Mouse (Mus musculus): ENCODE measurements around the gene Zbtb25.

Gene Zbtb25

DNA sequence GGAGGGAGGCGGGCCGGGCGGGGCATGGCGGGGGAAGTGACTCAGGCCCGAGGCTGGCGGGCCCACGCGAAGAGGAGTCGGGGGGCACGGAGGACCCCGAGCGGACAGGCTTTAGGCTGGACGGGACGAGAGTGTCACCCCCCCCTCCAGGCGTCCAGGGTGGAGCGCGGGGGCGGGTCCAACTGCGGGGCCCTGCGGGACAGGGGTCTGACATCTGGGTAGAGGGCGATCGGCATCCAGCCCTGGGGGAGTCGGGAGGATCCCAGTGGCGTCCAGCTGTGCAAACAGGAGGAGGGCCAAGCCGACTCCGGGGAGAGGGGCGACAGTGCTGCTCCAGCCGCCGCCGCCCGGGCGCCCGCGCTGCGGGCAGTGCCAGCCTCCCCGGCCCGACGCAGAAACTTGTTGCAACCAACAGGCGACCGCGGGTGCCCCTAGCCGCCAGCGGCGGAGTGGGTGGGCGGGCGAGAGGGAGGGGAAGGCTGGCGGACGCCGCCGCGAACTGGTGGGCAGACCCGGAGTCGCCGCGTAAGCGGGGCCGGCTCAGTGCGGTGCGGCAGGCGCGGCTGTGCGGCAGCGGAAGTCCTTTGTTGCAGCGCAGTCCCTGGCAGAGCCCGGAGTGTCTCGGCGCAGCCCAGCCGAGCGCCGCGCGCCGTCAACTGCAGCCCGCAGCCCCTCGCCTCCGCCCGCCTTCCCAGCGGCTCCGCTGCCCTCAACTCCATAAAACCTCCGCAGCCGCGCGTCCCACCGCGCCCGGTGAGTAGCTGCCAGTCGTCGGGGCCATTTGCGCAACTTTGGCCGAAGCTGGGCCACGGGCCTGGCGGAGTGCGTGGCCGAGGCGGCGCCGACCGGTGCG lies 802 bp upstream of the Zbtb25 start, which contains the start of gene Zbtb1:
Gene Zbtb1, plus strand, starts transcription at position 289 of the 853 bp plus-strand sequence.
- peak; percentile 86 for DNase-seq (ENCODE audit: low read depth, low spot score)
- H3K27me3 ChIP-seq (ENCODE audit: control insufficient read depth, insufficient read depth, low read length, poor library complexity, severe bottlenecking), result no peaks in the 10 kb centered on the region
- H3K36me3 ChIP-seq (ENCODE audit: control insufficient read depth, insufficient read depth, low read length, poor library complexity, severe bottlenecking), result no peaks in the 10 kb centered on the region

DNA sequence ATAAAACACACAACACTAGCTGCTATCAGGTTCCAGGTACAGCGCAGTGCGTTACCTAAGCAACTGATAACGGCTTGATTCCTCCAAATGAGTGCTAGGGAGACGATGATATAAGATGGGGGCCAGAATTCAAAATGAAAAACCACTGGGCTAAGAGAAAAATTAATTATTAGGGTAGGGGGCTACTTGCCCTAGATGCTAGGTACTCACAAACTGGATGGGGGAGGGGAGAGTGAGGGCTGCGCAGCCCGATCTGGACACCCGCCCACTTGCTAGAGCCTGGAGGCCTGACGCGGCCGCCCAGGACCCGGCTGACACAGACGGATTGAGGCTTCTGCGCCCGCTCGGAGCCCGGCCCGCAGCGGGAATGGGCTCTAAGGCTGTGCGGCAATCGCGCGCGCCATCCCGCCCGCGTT lies 604 bp downstream of the Zbtb25 start:
- DNase-seq (ENCODE audit: low read depth, low spot score), result no peak
- Histone ChIP-seq H3K27me3 (ENCODE audit: control insufficient read depth, insufficient read depth, low read length, poor library complexity, severe bottlenecking) (no peaks in the 10 kb centered on the region), H3K36me3 (ENCODE audit: control insufficient read depth, insufficient read depth, low read length, poor library complexity, severe bottlenecking) (no peaks in the 10 kb centered on the region)

DNA sequence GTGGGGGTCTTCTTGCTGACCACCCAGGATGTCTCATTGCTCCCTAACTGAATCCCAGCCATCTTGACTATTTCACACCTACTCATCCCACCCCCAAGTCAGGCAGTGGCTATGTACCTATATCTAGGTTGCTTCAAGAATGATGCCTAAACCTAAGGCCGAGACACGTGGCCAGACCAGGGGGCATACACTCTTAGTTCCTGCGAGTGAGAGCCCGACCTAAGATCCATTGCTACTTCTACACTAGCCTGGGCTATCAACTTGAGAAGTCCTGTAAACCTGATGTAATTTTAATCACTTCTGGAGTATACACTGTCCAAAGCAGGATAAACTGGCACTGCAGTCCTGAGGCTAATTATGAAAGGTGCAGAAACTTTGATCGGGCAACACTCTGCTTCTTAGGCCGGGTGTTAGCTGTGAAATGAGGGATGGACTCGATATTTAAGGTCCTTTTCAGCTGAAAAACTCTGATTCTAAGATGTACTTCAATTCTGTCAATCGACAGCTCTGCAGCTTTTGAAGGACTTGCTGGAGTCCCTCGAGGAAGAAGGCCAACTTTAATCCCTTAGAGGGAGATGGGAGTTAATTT lies 1.1 kb downstream of the Zbtb25 start:
- DNase-seq (ENCODE audit: low read depth, low spot score), result no peak
- Histone ChIP-seq H3K27me3 (ENCODE audit: control insufficient read depth, insufficient read depth, low read length, poor library complexity, severe bottlenecking) (no peaks in the 10 kb centered on the region), H3K36me3 (ENCODE audit: control insufficient read depth, insufficient read depth, low read length, poor library complexity, severe bottlenecking) (no peaks in the 10 kb centered on the region)

DNA sequence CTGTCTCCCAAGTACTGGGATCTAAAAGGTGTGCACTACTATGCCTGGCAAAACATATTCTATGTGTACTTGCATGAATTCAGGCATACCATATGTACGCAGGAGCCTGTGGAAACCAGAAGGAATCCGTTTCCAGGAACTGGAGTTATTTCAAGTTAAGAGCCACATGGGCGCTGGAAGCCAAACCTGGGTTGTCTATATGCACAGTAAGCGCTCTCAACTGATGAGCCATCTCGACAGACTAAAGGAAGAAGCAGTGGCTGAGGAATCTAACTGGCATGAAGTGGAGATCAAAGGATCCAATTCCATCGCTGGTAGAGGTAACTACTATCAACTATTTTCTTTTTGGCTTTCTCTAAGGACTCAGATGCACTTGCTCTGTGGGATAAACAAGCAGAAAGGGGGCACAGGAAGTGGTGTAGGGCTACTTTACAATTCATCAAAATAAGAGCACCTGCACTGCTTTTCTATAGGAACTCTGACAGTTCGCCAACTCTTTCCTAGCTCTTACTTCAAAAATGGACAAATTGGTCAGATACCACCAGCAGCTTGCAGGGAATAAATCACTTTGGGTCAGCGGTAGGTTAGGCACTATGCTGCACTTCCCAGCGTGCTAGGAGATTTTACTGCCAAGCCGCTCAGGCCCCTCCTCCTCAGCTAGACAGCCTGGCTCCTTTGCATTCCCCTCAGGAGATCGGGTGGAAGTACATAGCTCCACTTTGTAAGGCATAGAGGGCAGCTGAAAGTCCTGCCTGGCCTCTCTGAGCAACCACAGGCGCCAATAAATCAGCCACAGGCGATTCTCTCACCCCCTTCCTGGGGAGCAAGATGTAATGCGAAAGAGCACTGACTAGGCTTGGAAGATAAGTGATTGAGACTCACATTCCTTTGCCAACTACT lies 2.1 kb downstream of the Zbtb25 start:
- no peaks in the 10 kb centered on the region for H3K36me3 ChIP-seq (ENCODE audit: control insufficient read depth, insufficient read depth, low read length, poor library complexity, severe bottlenecking)
- H3K27me3 ChIP-seq (ENCODE audit: control insufficient read depth, insufficient read depth, low read length, poor library complexity, severe bottlenecking), result no peaks in the 10 kb centered on the region
- no peak for DNase-seq (ENCODE audit: low read depth, low spot score)

DNA sequence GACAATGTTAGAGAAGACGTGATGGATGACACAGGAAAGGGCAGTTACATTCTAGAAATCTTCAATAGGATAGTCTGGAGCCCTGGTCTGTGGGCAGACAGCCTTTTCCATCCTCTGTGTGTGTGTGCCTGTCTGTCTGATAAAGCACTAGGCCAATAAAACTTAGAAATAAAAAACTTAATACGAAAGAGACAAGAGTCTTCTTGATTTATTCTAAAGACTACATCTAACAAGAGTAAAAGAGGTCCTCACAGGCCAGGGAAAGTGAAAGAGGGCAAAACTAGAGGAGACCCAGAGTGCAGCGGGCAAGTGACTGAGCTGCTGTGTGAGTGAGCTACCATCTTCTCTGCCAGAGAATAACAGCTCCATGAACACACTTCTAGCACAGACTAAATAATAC lies 3.1 kb downstream of the Zbtb25 start:
- DNase-seq (ENCODE audit: low read depth, low spot score), result no peak
- Histone ChIP-seq H3K27me3 (ENCODE audit: control insufficient read depth, insufficient read depth, low read length, poor library complexity, severe bottlenecking) (no peaks in the 10 kb centered on the region), H3K36me3 (ENCODE audit: control insufficient read depth, insufficient read depth, low read length, poor library complexity, severe bottlenecking) (no peaks in the 10 kb centered on the region)

DNA sequence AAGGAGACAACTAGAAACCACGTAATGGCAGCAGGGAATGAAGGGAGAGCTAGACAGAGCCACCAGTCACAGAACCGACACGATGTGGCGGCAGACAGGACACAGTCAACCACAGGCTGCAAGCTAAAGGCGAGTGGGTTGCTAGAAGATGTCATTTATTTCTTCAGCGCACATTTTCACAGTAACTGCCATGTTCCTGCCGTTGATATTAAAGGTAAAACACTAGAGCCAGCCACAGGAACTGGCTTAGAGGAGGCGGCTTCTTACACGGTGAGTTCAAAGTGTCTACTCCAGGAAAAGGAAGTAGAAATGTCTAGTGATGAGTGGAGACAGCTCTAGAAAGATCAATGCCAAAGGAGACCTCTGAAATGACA lies 7.1 kb downstream of the Zbtb25 start:
- peak; percentile 49 for DNase-seq (ENCODE audit: low read depth, low spot score)
- H3K27me3 ChIP-seq (ENCODE audit: control insufficient read depth, insufficient read depth, low read length, poor library complexity, severe bottlenecking), result no peaks in the 10 kb centered on the region
- H3K36me3 ChIP-seq (ENCODE audit: control insufficient read depth, insufficient read depth, low read length, poor library complexity, severe bottlenecking), result no peaks in the 10 kb centered on the region

DNA sequence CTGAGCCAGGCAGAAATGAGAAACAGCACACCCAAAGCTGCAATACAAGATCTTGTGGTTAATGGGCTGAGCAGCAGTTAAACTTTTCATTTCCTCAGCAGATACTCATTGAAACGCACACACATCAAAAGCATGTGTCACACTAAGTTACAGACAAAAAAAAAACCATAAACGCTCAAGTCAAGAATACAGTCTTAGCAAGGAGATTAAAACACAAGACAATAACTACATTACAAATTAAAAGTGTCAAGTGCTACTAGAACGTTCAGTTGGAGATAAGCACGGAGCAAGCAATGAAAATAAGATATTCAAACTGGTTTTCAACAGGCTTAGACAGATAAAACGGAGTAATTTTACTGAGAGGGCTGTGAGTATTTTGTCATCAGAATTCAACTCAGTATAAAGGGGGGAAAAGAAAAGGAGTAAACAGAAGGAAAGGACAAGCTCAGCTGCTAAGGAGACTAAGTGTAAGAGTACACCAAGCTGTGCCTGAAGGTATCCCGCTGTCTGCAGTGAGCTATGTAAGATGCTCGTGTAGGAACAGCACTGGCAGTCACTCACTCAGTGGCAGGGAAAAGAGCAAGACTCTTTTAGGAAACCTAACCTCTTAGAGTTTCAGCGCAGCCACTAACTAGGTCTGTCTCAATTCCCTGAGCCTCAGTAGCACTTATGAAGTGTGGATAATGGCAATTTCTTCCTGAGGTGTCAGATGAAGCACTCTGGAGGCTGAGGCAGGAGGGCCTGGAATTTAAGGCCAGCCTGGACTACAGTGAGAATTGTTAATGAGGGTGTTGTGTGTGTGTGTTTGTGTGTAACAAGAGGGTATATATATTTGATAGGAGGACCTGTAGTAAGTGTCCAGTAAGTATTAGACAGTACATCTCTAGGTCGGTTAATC lies 7.7 kb downstream of the Zbtb25 start:
- DNase-seq (ENCODE audit: low read depth, low spot score), result peak; percentile 46
- Histone ChIP-seq H3K36me3 (ENCODE audit: control insufficient read depth, insufficient read depth, low read length, poor library complexity, severe bottlenecking) (no peaks in the 10 kb centered on the region), H3K27me3 (ENCODE audit: control insufficient read depth, insufficient read depth, low read length, poor library complexity, severe bottlenecking) (no peaks in the 10 kb centered on the region)

DNA sequence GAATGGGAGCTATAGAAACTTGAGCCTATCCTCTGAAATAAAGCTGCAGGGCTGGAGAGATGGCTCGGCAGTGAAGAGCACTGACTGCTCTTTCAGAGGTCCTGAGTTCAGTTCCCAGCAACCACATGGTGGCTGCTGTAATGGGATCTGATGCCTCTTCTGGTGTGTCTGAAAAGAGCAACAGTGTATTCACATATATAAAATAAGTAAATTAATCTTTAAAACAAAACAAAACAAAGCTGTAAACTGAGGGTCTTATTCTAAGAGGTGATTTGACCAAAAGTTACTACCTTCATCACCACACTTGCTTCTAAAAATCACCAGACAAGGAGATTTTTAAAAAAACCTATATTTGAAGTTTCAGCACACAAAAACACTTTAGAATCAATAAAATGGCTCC lies 8.5 kb downstream of the Zbtb25 start:
- no peaks in the 10 kb centered on the region for H3K27me3 ChIP-seq (ENCODE audit: control insufficient read depth, insufficient read depth, low read length, poor library complexity, severe bottlenecking)
- no peak for DNase-seq (ENCODE audit: low read depth, low spot score)

DNA sequence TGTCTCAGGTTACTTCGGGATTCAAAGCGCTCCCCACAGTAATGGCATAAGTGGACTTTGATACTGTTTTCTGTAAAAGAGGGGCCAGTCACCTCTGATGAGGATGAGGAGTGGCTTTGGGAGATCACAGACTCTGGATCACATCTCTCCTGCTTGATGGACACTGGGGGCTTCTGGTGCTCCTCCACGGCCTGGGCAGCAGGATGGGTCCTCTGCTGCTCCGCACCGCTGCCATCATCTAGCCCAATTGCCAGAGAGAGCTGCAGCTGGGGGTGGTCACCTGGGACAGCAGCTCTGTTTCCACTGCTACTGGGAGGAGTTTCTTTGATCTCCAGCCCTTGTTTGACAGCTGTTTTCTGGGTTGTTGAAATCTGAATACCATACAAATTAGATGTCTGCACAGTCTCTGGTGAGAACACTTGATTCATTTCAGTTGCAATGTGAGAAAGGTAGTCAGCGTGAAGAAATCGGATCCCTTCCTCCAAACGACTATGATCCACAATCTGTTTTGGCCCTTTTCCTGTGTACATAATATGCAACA lies 19.7 kb downstream of the Zbtb25 start:
- Histone ChIP-seq H3K36me3 (ENCODE audit: control insufficient read depth, insufficient read depth, low read length, poor library complexity, severe bottlenecking) (peaks cover 2% of the 10 kb centered on the region; the same call in 1 of the 2 replicates), H3K27me3 (ENCODE audit: control insufficient read depth, insufficient read depth, low read length, poor library complexity, severe bottlenecking) (no peaks in the 10 kb centered on the region)
- DNase-seq (ENCODE audit: low read depth, low spot score), result no peak

More for the DNA sequence above, 8.5 kb downstream of the Zbtb25 start:
- no peaks in the 10 kb centered on the region for H3K36me3 ChIP-seq (ENCODE audit: control insufficient read depth, insufficient read depth, low read length, poor library complexity, severe bottlenecking)

DNA sequence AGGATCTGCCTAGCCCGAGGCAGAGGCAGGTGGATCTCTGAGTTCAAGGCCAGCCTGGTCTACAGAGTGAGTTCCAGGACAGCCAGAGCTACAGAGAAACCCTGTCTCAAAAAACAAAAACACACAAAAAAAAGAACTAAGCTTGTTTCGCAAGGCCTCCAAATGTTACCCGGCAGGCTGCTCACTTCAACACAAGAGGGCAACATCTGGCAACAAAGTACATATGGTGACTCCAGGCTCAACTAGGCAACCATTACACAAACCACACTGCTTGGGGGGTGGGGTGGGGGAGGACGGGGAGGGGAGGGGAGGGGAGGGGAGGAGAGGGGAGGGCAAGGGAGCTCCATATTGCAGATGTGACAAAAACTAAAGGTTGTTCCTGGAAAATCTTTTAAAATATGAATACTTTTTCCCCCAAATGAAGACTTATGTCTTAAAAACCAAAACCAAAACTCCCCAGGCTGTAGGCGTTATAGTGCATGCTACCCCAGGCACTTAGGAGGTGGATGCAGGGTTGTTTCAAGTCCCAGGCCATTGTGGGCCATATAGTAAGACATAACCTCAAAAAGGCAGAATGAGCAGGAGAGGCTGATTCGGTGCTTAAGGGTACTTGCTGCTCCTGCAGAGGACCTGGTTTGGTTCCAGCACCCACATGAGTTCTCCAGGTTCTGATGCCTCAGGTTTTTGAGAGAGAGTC lies 23.5 kb downstream of the Zbtb25 start:
- peak; percentile 71 for DNase-seq (ENCODE audit: low read depth, low spot score)
- peaks cover 2% of the 10 kb centered on the region; the same call in 1 of the 2 replicates for H3K36me3 ChIP-seq (ENCODE audit: control insufficient read depth, insufficient read depth, low read length, poor library complexity, severe bottlenecking)

DNA sequence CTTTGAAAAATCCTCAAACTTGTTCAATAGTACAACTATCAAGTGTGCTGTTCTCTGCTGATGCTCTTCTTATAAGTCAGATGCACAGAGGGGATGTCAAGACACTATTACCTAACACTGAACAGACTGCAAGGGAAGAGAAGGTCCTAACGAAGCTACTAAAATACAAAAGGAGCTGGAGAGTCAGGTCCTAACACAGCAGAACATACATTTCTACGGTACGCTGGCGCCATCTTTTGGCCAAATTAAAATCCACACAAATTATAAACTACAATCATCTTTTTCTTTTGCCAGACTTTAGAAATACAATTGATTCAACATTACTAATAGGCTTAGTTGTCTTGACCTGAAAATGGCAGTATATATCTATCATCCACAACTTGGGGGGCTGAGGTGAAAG lies 28.3 kb downstream of the Zbtb25 start:
- H3K27me3 ChIP-seq (ENCODE audit: control insufficient read depth, insufficient read depth, low read length, poor library complexity, severe bottlenecking), result no peaks in the 10 kb centered on the region
- peak; percentile 83 for DNase-seq (ENCODE audit: low read depth, low spot score)
- H3K36me3 ChIP-seq (ENCODE audit: control insufficient read depth, insufficient read depth, low read length, poor library complexity, severe bottlenecking), result 0 out of 2 replicates have a peak, but pooled peaks cover 2% of the 10 kb centered on the region

More for the DNA sequence above, 23.5 kb downstream of the Zbtb25 start:
- no peaks in the 10 kb centered on the region for H3K27me3 ChIP-seq (ENCODE audit: control insufficient read depth, insufficient read depth, low read length, poor library complexity, severe bottlenecking)

DNA sequence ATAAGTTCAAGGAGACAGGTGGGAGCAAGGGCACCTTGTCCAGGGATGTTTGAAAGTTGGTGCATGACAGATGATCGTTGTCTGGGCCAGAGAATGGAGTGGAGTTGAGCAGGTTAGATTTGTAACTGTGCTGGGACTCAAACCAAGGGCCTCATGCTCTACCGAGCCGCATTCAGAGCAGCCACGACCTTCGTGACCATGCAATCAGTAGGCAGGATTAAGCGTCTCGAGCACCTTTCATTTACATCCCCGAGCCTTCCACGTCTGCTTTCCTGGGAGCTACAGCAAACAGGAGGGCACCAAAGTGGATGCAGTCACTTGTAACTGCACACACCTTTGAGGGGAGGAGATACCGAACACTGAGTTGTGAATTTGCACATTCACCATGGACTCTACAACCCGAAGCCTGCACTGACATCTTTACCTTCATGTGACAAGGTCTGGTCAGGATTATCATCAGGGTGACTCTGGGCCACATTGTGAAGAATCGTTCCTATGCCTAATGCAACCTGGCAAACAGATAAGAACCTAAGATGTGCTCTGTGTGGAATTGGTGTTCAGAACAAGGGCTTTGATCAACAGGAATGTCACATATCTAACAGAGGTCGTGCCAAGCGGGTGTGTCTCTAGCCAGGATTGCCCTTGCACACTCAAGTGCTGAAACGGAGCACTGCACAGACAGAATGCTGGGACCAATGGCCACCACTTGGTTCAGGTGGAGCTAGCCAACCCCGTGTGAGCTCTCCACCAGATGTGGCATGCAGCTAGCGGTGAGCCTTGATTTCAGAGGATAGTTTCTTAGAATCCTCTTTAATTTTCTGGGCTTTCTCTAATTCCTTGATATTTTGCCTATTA lies 33.1 kb downstream of the Zbtb25 start:
- no peaks in the 10 kb centered on the region for H3K36me3 ChIP-seq (ENCODE audit: control insufficient read depth, insufficient read depth, low read length, poor library complexity, severe bottlenecking)
- DNase-seq (ENCODE audit: low read depth, low spot score), result no peak
- H3K27me3 ChIP-seq (ENCODE audit: control insufficient read depth, insufficient read depth, low read length, poor library complexity, severe bottlenecking), result no peaks in the 10 kb centered on the region

DNA sequence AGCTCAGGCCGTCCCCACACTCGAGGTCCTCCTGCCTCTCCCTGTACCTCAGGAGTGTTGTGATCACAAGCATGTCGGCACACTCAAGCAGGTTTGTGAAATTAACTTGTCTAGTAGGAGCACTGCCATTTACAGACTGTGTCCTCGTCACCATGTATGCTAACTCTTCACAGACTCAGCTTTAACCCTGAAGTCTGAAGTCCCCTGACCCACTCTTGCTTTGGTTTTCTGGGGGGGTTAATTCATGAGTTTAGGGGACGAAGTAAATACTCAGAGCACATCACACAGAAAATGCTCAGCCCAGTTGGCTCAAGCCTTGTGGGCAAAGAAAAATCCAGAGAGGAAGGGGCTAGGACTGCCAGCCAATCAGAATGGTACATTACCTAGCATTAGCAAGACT lies 33.8 kb downstream of the Zbtb25 start:
- no peak for DNase-seq (ENCODE audit: low read depth, low spot score)
- Histone ChIP-seq H3K27me3 (ENCODE audit: control insufficient read depth, insufficient read depth, low read length, poor library complexity, severe bottlenecking) (no peaks in the 10 kb centered on the region), H3K36me3 (ENCODE audit: control insufficient read depth, insufficient read depth, low read length, poor library complexity, severe bottlenecking) (no peaks in the 10 kb centered on the region)
